Comparison of ENCODE assay signal across 14 mouse cellular contexts in genomic region chr5:50013965-50014364, GRCm38 (mm10).
"Had no signal": no experiment of that assay in that cellular context is flagged by ENCODE, and none has a peak within 500 bp of the region (broad histone marks: within the 10 kb centered on the region; RNA-seq: fewer than 3 reads in every experiment).

No protein-coding gene starts in this region.

- H3K27me3 ChIP-seq: neural tube, embryonic 13.5 days; neural tube, embryonic 15.5 days; stomach, embryonic 15.5 days had no signal

- H3K4me2 ChIP-seq: lung, embryonic 14.5 days; neural tube, embryonic 13.5 days; neural tube, embryonic 15.5 days; stomach, embryonic 15.5 days had no signal

- H3K36me3 ChIP-seq: neural tube, embryonic 15.5 days had no signal

- H3K4me3 ChIP-seq: midbrain, embryonic 10.5 days; myocyte; neural tube, embryonic 13.5 days; neural tube, embryonic 15.5 days; stomach, embryonic 15.5 days had no signal

- H3K27ac ChIP-seq: midbrain, embryonic 10.5 days; neural tube, embryonic 13.5 days; neural tube, embryonic 15.5 days; stomach, embryonic 15.5 days; stomach, postnatal 0 days had no signal

- H3K9ac ChIP-seq: lung, embryonic 14.5 days; neural tube, embryonic 13.5 days; neural tube, embryonic 15.5 days; stomach, embryonic 15.5 days had no signal

- ATAC-seq: midbrain, embryonic 16.5 days had no signal

- H3K9me3 ChIP-seq: midbrain, embryonic 10.5 days; neural tube, embryonic 13.5 days; neural tube, embryonic 15.5 days; stomach, embryonic 15.5 days had no signal

- DNase-seq: lung, adult 18-20 months; lung, embryonic 14.5 days; lung, postnatal 10 days; lung, postnatal 4 days; right cerebral cortex, adult 18-20 months; thymus, adult 2 months; thymus, postnatal 25 days had no signal
